Comparison of ENCODE assay signal across 15 mouse cellular contexts in the genomic region with DNA sequence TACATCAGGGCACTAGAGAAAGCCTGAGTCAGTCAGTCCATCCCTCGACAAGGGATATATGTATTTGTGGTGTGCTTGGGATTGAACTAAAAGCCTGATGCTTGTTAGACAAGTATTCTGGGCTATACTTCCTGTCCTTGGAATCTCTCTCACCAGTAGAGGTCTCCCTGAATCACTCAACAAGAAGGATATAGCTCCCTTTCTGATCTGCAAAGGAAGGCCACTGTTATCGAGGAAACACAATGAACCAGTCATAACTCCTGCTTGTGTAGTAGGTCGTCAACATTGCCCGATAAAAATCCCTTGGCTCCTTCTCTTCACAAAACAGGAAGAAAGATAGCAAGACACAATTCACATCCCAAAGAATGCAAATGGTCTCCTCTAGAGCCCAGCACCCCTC.
DNase-seq lines count a peak whose midpoint lies in the region; ATAC-seq and TF ChIP-seq lines count a peak whose summit lies in the region.
"Had no signal": no experiment of that assay in that cellular context is flagged by ENCODE, and none has a peak within 500 bp of the region (broad histone marks: within the 10 kb centered on the region; RNA-seq: fewer than 3 reads in every experiment).

No protein-coding gene starts in this region.

- DNase-seq in heart, adult 2 months, result no peak
- no peak for DNase-seq in heart, postnatal 36 days
- no peak for DNase-seq in liver, embryonic 14.5 days (ENCODE audit: low read depth in 3 of 3, low spot score in 3 of 3)
- no peak for DNase-seq in liver, embryonic 11.5 days (ENCODE audit: low spot score)
- peak; percentile 43 for DNase-seq in MEL-GATA-1-ER (ENCODE audit: extremely low read depth, low read depth)
- no peak for DNase-seq in cerebellum, postnatal 36 days
- DNase-seq: adrenal gland, adult 8-10 months; gastrocnemius, postnatal 14 days; kidney, postnatal 25 days; midbrain, embryonic 14.5 days had no signal

- WGBS in heart, adult 2 months, result 43% methylated on average over 4 of the region's 4 CpGs
- WGBS in liver, embryonic 14.5 days (ENCODE audit: insufficient replicate concordance), result 46% methylated on average over 4 of the region's 4 CpGs
- 62% methylated on average over 4 of the region's 4 CpGs for WGBS in liver, embryonic 11.5 days

- no peaks in the 10 kb centered on the region for H3K4me1 ChIP-seq in heart, adult 2 months (ENCODE audit: control insufficient read depth, insufficient read depth, low read length)
- H3K4me1 ChIP-seq in liver, embryonic 14.5 days (replicated peaks; ENCODE audit: control insufficient read depth in 2 of 2, insufficient read depth in 2 of 2, low read length in 1 of 2), result no peaks in the 10 kb centered on the region
- no peaks in the 10 kb centered on the region for H3K4me1 ChIP-seq in liver, embryonic 11.5 days (replicated peaks; ENCODE audit: control insufficient read depth, insufficient read depth, low read length)
- H3K4me1 ChIP-seq: hindbrain, embryonic 13.5 days; liver, embryonic 15.5 days had no signal

- no peak overlapping the region for H3K27ac ChIP-seq in heart, adult 2 months
- H3K27ac ChIP-seq in liver, embryonic 14.5 days, result no peak overlapping the region
- no peak overlapping the region for H3K27ac ChIP-seq in liver, embryonic 11.5 days (ENCODE audit: low read depth, low read length)
- H3K27ac ChIP-seq: hindbrain, embryonic 13.5 days; liver, embryonic 15.5 days had no signal

- TF ChIP-seq EP300 in heart, adult 2 months (IDR thresholded peaks at IDR 0.05; ENCODE audit: insufficient read depth, low read depth, low read length), result no peak
- no peak for TF ChIP-seq EP300 in liver, embryonic 14.5 days (IDR thresholded peaks at IDR 0.05; ENCODE audit: low read depth)

- no peaks in the 10 kb centered on the region for H3K27me3 ChIP-seq in heart, adult 2 months (ENCODE audit: control insufficient read depth, insufficient read depth, low read length)
- H3K27me3 ChIP-seq in liver, embryonic 14.5 days (ENCODE audit: control insufficient read depth, insufficient read depth, low read length), result no peaks in the 10 kb centered on the region
- H3K27me3 ChIP-seq in liver, embryonic 11.5 days (replicated peaks; ENCODE audit: control insufficient read depth, insufficient read depth, low read length), result no peaks in the 10 kb centered on the region
- H3K27me3 ChIP-seq: hindbrain, embryonic 13.5 days; liver, embryonic 15.5 days had no signal

- no peak for TF ChIP-seq POLR2A in heart, adult 2 months (IDR thresholded peaks at IDR 0.05; ENCODE audit: insufficient read depth, low read depth, low read length)

- peak; percentile 56 for TF ChIP-seq CTCF in heart, adult 2 months (IDR thresholded peaks at IDR 0.05)
- TF ChIP-seq CTCF in liver, embryonic 14.5 days (IDR thresholded peaks at IDR 0.05; ENCODE audit: low read depth), result peak; percentile 17; the same call in 1 of the 2 replicates

- no peaks in the 10 kb centered on the region for H3K79me2 ChIP-seq in heart, adult 2 months (replicated peaks; ENCODE audit: control insufficient read depth, insufficient read depth, low read length)

- no peak overlapping the region for H3K9ac ChIP-seq in heart, adult 2 months (ENCODE audit: low read depth, low read length)
- H3K9ac ChIP-seq in liver, embryonic 14.5 days (replicated peaks), result no peak overlapping the region
- H3K9ac ChIP-seq in liver, embryonic 11.5 days (ENCODE audit: low read depth, low read length), result no peak overlapping the region
- H3K9ac ChIP-seq: hindbrain, embryonic 13.5 days; liver, embryonic 15.5 days had no signal

- no peaks in the 10 kb centered on the region for H3K9me3 ChIP-seq in liver, embryonic 14.5 days (ENCODE audit: control insufficient read depth, low read length)
- no peaks in the 10 kb centered on the region for H3K9me3 ChIP-seq in liver, embryonic 11.5 days (ENCODE audit: control insufficient read depth, low read length)
- H3K9me3 ChIP-seq: G1E; hindbrain, embryonic 13.5 days; liver, embryonic 15.5 days had no signal

- no peaks in the 10 kb centered on the region for H3K36me3 ChIP-seq in heart, adult 2 months (ENCODE audit: control insufficient read depth, insufficient read depth, low read length)
- H3K36me3 ChIP-seq in liver, embryonic 14.5 days (replicated peaks; ENCODE audit: control insufficient read depth, insufficient read depth, low read depth), result no peaks in the 10 kb centered on the region
- no peaks in the 10 kb centered on the region for H3K36me3 ChIP-seq in liver, embryonic 11.5 days (ENCODE audit: control insufficient read depth, insufficient read depth, low read length)
- H3K36me3 ChIP-seq: G1E; hindbrain, embryonic 13.5 days; liver, embryonic 15.5 days had no signal

- H3K4me2 ChIP-seq in liver, embryonic 14.5 days (ENCODE audit: low read depth), result no peak overlapping the region
- no peak overlapping the region for H3K4me2 ChIP-seq in liver, embryonic 11.5 days
- H3K4me2 ChIP-seq: hindbrain, embryonic 13.5 days; liver, embryonic 15.5 days had no signal

- intact Hi-C loops in heart, adult 2 months (cut with DNase I), result loop anchor here (2.0 kb wide), 1 partner anchor 143 kb away; no protein-coding TSS in a partner anchor
- intact Hi-C loops in heart, postnatal 36 days (cut with DNase I), result no loop called here

- no peak for ATAC-seq in liver, embryonic 14.5 days (ENCODE audit: insufficient read depth)
- no peak for ATAC-seq in liver, embryonic 11.5 days (replicated peaks; ENCODE audit: low FRiP score)
- peak; percentile 26; the same call in 1 of the 2 replicates for ATAC-seq in megakaryocyte progenitor cell, adult 5-6 weeks (replicated peaks; ENCODE audit: poor library complexity)
- ATAC-seq in activated CD4-positive, CD25-positive, alpha-beta regulatory T cell, adult 4 months, result no peak

- no peak overlapping the region for H3K4me3 ChIP-seq in heart, adult 2 months
- no peak overlapping the region for H3K4me3 ChIP-seq in liver, embryonic 14.5 days (ENCODE audit: insufficient read depth in 1 of 2, low read depth in 2 of 2, low read length in 2 of 2)
- no peak overlapping the region for H3K4me3 ChIP-seq in liver, embryonic 11.5 days (ENCODE audit: low read depth, low read length)
- H3K4me3 ChIP-seq: hindbrain, embryonic 13.5 days; liver, embryonic 15.5 days had no signal
